Mouse (Mus musculus): ENCODE data around the gene Clcnka. TPM values are rescaled to one million over a fixed set of nuclear protein-coding genes. Genes with fewer than 3 reads are reported as not detected.

Gene Clcnka
- polyA plus RNA-seq, 1 experiment from 2014 or later = not detected

- ATAC-seq (ENCODE audit: insufficient read depth, low FRiP score, low TSS enrichment) = no peak
- Histone ChIP-seq H3K4me3 (ENCODE audit: low read depth, low read length) (no peak overlapping the region), H3K27ac (ENCODE audit: low read depth, low read length) (no peak overlapping the region), H3K4me2 (ENCODE audit: low read depth) (no peak overlapping the region), H3K9me3 (ENCODE audit: control insufficient read depth, low read length) (no peaks in the 10 kb centered on the region), H3K4me1 (ENCODE audit: control insufficient read depth, insufficient read depth, low read length) (no peaks in the 10 kb centered on the region), H3K36me3 (ENCODE audit: control insufficient read depth, insufficient read depth, low read length) (no peaks in the 10 kb centered on the region), H3K9ac (ENCODE audit: low read length) (no peak overlapping the region), H3K27me3 (ENCODE audit: control insufficient read depth, insufficient read depth, low read length) (no peaks in the 10 kb centered on the region)
- DNase-seq (ENCODE audit: low spot score) = no peak
- WGBS = 21% methylated on average over 22 of the region's 22 CpGs
Observed at GRCm38 (mm10) chr4:141411430-141411992, 13.0 kb upstream of the Clcnka start.

GRCm38 (mm10) chr4:141408577-141408976 lies 10.1 kb upstream of the Clcnka start:
- Histone ChIP-seq H3K4me2 (ENCODE audit: low read depth) (no peak overlapping the region), H3K27ac (ENCODE audit: low read depth, low read length) (no peak overlapping the region), H3K4me1 (ENCODE audit: control insufficient read depth, insufficient read depth, low read length) (no peaks in the 10 kb centered on the region), H3K36me3 (ENCODE audit: control insufficient read depth, insufficient read depth, low read length) (no peaks in the 10 kb centered on the region), H3K9ac (ENCODE audit: low read length) (no peak overlapping the region), H3K9me3 (ENCODE audit: control insufficient read depth, low read length) (no peaks in the 10 kb centered on the region), H3K4me3 (ENCODE audit: low read depth, low read length) (no peak overlapping the region), H3K27me3 (ENCODE audit: control insufficient read depth, insufficient read depth, low read length) (peaks cover 5% of the 10 kb centered on the region; the same call in 1 of the 2 replicates)
- no peak for DNase-seq (ENCODE audit: low spot score)
- WGBS = 88% methylated on average over 3 of the region's 3 CpGs
- no peak for ATAC-seq (ENCODE audit: insufficient read depth, low FRiP score, low TSS enrichment)

DNA sequence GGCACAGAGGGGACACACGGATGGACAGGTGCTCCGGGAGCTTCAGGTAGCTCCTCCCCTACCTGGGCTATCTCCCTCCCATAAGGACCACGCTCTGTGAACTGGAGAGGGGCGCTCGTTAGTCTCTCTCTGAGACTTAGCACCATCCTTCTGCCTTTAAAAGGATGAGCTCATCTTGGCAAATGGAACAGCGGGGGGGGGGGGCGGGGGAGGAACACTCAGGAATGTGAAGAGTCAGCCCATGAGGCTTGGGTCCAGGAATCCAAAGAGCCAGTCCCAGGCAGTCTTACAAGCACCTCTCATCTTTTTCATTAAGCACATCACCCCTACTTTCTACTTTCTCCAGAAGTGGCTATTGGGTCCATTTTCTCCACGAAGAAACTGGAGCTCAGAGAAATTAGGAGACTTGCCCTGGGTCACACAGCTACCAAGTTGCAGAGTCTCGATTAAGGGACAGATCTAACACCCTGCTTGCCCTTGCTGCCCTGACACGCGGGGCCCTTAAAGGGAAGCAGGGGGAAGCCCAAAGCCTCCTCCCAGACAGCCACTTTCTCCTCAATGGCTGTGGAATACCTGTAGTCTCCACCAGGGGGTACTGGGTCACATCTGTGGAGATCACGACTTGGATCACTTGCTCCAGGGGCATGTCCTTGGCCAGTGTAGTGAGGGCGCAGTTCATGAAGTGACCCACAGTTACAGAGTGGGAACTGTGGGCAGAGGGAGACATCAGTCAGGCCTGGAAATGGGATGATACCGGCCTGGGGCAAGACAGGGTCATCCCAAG lies 8.2 kb upstream of the Clcnka start:
- Histone ChIP-seq H3K27me3 (ENCODE audit: control insufficient read depth, insufficient read depth, low read length) (peaks cover 5% of the 10 kb centered on the region; the same call in 1 of the 2 replicates), H3K4me2 (ENCODE audit: low read depth) (no peak overlapping the region), H3K9ac (ENCODE audit: low read length) (no peak overlapping the region), H3K36me3 (ENCODE audit: control insufficient read depth, insufficient read depth, low read length) (no peaks in the 10 kb centered on the region), H3K9me3 (ENCODE audit: control insufficient read depth, low read length) (no peaks in the 10 kb centered on the region), H3K4me3 (ENCODE audit: low read depth, low read length) (no peak overlapping the region), H3K27ac (ENCODE audit: low read depth, low read length) (no peak overlapping the region), H3K4me1 (ENCODE audit: control insufficient read depth, insufficient read depth, low read length) (no peaks in the 10 kb centered on the region)
- WGBS = 48% methylated on average over 12 of the region's 14 CpGs
- DNase-seq (ENCODE audit: low spot score) (no peak), ATAC-seq (ENCODE audit: insufficient read depth, low FRiP score, low TSS enrichment) (no peak)

DNA sequence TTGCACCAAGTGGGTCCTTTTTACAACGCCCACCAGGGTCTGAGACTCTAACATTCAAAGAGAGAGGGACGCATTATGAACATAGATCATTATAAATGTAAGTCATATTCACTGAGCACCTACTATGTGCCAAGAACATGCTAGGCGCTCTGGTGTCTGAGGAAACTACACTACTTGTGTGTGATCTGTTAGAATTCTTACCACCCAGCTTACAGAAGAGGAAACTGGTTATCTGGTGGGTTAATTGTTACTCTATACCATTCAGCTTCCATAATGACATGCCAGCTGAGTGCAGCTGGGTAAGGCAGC lies 6.7 kb upstream of the Clcnka start:
- no peaks in the 10 kb centered on the region for H3K36me3 ChIP-seq (ENCODE audit: control insufficient read depth, insufficient read depth, low read length)
- H3K27me3 ChIP-seq (ENCODE audit: control insufficient read depth, insufficient read depth, low read length) = peaks cover 5% of the 10 kb centered on the region; the same call in 1 of the 2 replicates
- no peak overlapping the region for H3K4me2 ChIP-seq (ENCODE audit: low read depth)
- DNase-seq (ENCODE audit: low spot score) (no peak), ATAC-seq (ENCODE audit: insufficient read depth, low FRiP score, low TSS enrichment) (no peak)
- H3K9ac ChIP-seq (ENCODE audit: low read length) = no peak overlapping the region
- no peak overlapping the region for H3K4me3 ChIP-seq (ENCODE audit: low read depth, low read length)
- no peaks in the 10 kb centered on the region for H3K4me1 ChIP-seq (ENCODE audit: control insufficient read depth, insufficient read depth, low read length)
- no peak overlapping the region for H3K27ac ChIP-seq (ENCODE audit: low read depth, low read length)
- WGBS = 80% methylated on average over 3 of the region's 3 CpGs
- H3K9me3 ChIP-seq (ENCODE audit: control insufficient read depth, low read length) = no peaks in the 10 kb centered on the region

DNA sequence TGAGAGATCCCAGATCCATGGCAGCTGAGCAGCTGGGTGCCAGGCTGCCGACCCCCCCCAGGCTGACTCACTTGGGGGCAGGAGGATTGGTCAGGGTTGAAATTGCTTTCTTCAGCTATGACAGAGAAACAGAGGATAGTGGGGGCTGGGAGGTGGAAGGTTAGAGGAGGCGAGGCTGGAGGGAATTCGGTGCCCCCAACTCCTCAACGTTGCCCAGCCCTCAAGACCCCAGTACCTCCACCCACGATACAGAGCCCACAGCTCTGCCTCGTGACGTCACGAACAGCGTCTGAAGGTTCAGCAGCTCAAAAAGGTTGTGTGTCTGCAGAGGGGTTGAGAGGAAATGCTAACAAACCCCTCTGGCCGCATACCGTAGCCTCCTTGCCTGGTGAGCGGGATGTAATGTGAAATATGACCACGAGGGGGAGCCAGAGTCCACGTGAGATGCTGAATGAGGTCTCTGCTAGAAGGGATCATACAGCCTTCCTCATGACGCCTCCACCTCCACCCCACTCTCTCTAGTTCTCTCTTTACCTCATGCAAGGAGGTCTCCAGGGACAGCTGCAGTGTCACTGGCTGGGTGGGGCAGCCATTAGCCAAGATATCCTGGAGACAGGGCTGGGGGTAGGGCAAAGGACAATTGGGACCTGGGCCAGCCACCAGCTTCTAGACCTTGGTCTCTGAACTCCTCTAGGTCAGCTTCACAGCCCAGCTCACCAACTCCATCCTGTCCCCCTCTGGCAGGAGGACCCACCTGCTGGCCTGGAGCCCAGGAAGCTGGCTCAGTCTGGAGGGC lies 6.2 kb upstream of the Clcnka start:
- DNase-seq (ENCODE audit: low spot score) (peak; percentile 89), ATAC-seq (ENCODE audit: insufficient read depth, low FRiP score, low TSS enrichment) (peak; percentile 61)
- Histone ChIP-seq H3K4me1 (ENCODE audit: control insufficient read depth, insufficient read depth, low read length) (no peaks in the 10 kb centered on the region), H3K4me3 (ENCODE audit: low read depth, low read length) (no peak overlapping the region), H3K36me3 (ENCODE audit: control insufficient read depth, insufficient read depth, low read length) (no peaks in the 10 kb centered on the region), H3K9me3 (ENCODE audit: control insufficient read depth, low read length) (no peaks in the 10 kb centered on the region), H3K4me2 (ENCODE audit: low read depth) (0 out of 2 replicates have a peak overlapping the region, but pooled peaks have one; percentile 3), H3K27me3 (ENCODE audit: control insufficient read depth, insufficient read depth, low read length) (peaks cover 5% of the 10 kb centered on the region; the same call in 1 of the 2 replicates), H3K27ac (ENCODE audit: low read depth, low read length) (no peak overlapping the region), H3K9ac (ENCODE audit: low read length) (no peak overlapping the region)
- WGBS = 15% methylated on average over 15 of the region's 15 CpGs

DNA sequence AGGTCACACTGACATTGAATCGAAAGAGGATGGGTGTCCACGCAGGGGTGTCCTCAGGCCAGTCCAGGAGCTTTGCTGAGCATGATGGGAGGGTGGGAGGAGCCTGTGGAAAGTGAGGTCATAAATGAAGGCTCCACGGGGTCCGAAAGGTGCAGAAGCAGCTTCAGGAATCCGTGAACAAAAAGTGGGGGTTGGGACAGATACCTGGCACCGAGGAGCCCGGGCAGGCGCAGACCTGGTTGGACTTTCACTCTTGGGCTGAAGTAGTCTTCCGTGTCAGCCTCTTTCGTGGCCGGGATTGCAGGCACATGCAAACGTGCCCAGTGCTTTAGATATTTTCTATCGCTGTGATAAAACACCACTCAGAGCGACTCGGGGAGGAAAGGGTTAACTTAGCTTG lies 1.6 kb upstream of the Clcnka start:
- Histone ChIP-seq H3K9ac (ENCODE audit: low read length) (no peak overlapping the region), H3K4me2 (ENCODE audit: low read depth) (no peak overlapping the region), H3K27ac (ENCODE audit: low read depth, low read length) (no peak overlapping the region), H3K9me3 (ENCODE audit: control insufficient read depth, low read length) (no peaks in the 10 kb centered on the region), H3K27me3 (ENCODE audit: control insufficient read depth, insufficient read depth, low read length) (peaks cover 5% of the 10 kb centered on the region; the same call in 1 of the 2 replicates), H3K4me1 (ENCODE audit: control insufficient read depth, insufficient read depth, low read length) (no peaks in the 10 kb centered on the region), H3K36me3 (ENCODE audit: control insufficient read depth, insufficient read depth, low read length) (no peaks in the 10 kb centered on the region), H3K4me3 (ENCODE audit: low read depth, low read length) (no peak overlapping the region)
- WGBS = 87% methylated on average over 15 of the region's 15 CpGs
- no peak for DNase-seq (ENCODE audit: low spot score)
- no peak for ATAC-seq (ENCODE audit: insufficient read depth, low FRiP score, low TSS enrichment)

- H3K27ac ChIP-seq (ENCODE audit: low read depth, low read length) = no peak overlapping the region
- WGBS = 78% methylated on average over 12 of the region's 12 CpGs
- H3K4me2 ChIP-seq (ENCODE audit: low read depth) = no peak overlapping the region
- H3K4me1 ChIP-seq (ENCODE audit: control insufficient read depth, insufficient read depth, low read length) = no peaks in the 10 kb centered on the region
- ATAC-seq (ENCODE audit: insufficient read depth, low FRiP score, low TSS enrichment) (no peak), DNase-seq (ENCODE audit: low spot score) (no peak)
- 0 out of 2 replicates have a peak, but pooled peaks cover 2% of the 10 kb centered on the region for H3K27me3 ChIP-seq (ENCODE audit: control insufficient read depth, insufficient read depth, low read length)
- H3K9ac ChIP-seq (ENCODE audit: low read length) = no peak overlapping the region
- no peaks in the 10 kb centered on the region for H3K36me3 ChIP-seq (ENCODE audit: control insufficient read depth, insufficient read depth, low read length)
- H3K9me3 ChIP-seq (ENCODE audit: control insufficient read depth, low read length) = no peaks in the 10 kb centered on the region
- H3K4me3 ChIP-seq (ENCODE audit: low read depth, low read length) = no peak overlapping the region
Observed at GRCm38 (mm10) chr4:141397861-141398260, 663 bp downstream of the Clcnka start.

- WGBS = 20% methylated on average over 16 of the region's 16 CpGs
- Histone ChIP-seq H3K4me2 (ENCODE audit: low read depth) (no peak overlapping the region), H3K4me3 (ENCODE audit: low read depth, low read length) (no peak overlapping the region; the same call in 1 of the 2 replicates)
Observed at GRCm38 (mm10) chr4:141394751-141395150, 3.8 kb downstream of the Clcnka start.

More at GRCm38 (mm10) chr4:141394751-141395150, 3.8 kb downstream of the Clcnka start:
- Histone ChIP-seq H3K9me3 (ENCODE audit: control insufficient read depth, low read length) (no peaks in the 10 kb centered on the region), H3K27me3 (ENCODE audit: control insufficient read depth, insufficient read depth, low read length) (0 out of 2 replicates have a peak, but pooled peaks cover 4% of the 10 kb centered on the region), H3K4me1 (ENCODE audit: control insufficient read depth, insufficient read depth, low read length) (no peaks in the 10 kb centered on the region), H3K27ac (ENCODE audit: low read depth, low read length) (no peak overlapping the region), H3K9ac (ENCODE audit: low read length) (no peak overlapping the region), H3K36me3 (ENCODE audit: control insufficient read depth, insufficient read depth, low read length) (no peaks in the 10 kb centered on the region)
- DNase-seq (ENCODE audit: low spot score) = no peak
- ATAC-seq (ENCODE audit: insufficient read depth, low FRiP score, low TSS enrichment) = no peak
